8 mouse cellular contexts compared by ENCODE assay signal in the genomic region with DNA sequence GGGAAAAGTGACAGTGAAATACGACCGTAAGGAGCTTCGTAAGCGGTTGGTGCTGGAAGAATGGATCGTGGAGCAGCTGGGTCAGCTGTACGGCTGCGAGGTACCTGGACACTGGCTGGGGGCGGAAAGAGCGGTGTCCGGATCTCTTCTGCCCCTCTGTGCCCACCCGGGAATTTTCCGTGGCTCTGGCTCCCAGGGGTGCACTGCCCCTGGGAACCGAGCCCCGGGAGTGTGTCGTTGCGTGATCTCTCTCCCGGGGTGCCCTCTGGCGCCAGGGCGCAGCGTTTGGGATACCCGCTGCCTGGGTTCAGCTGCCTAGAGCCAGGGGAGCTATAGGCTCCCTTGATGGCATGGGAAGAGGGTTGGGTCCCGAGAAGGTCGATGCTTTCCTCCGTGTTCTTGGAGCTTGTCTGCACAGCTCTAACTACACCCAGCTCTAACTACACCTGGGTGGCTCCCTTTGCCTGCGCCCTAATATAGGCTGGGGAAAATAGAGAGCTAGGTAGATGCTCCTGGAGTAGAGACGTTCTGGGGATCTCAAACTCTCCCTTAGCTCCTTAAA. TPM values are rescaled to one million over a fixed set of nuclear protein-coding genes. Genes with fewer than 3 reads are reported as not detected.
DNase-seq lines count a peak whose midpoint lies in the region; ATAC-seq and TF ChIP-seq lines count a peak whose summit lies in the region.

No protein-coding gene starts in this region.

- peak overlapping the region; percentile 54 for H3K9ac ChIP-seq in lung, embryonic 14.5 days

- H3K36me3 ChIP-seq in embryonic facial prominence, embryonic 10.5 days (replicated peaks): no peaks in the 10 kb centered on the region
- H3K36me3 ChIP-seq in lung, embryonic 14.5 days (ENCODE audit: insufficient read depth): no peaks in the 10 kb centered on the region

- peak overlapping the region; percentile 59; the same call in 1 of the 2 replicates for H3K27ac ChIP-seq in embryonic facial prominence, embryonic 10.5 days (replicated peaks)
- no peak overlapping the region for H3K27ac ChIP-seq in lung, embryonic 14.5 days (ENCODE audit: low read depth)

- peak; percentile 55 for ATAC-seq in lung, embryonic 14.5 days (ENCODE audit: insufficient read depth)
- ATAC-seq in erythroid progenitor cell, adult 5-6 weeks (replicated peaks; ENCODE audit: low FRiP score, poor library complexity, severe bottlenecking): no peak

- peak overlapping the region; percentile 68 for H3K4me3 ChIP-seq in embryonic facial prominence, embryonic 10.5 days
- peak overlapping the region; percentile 59 for H3K4me3 ChIP-seq in lung, embryonic 14.5 days (ENCODE audit: low read depth, low read length)

- H3K27me3 ChIP-seq in embryonic facial prominence, embryonic 10.5 days (replicated peaks; ENCODE audit: low read depth, poor library complexity, severe bottlenecking): peaks cover 46% of the 10 kb centered on the region
- peaks cover 21% of the 10 kb centered on the region for H3K27me3 ChIP-seq in lung, embryonic 14.5 days (ENCODE audit: insufficient read depth, low read length)

- peak; percentile 21 for DNase-seq in urinary bladder, adult 2 months (ENCODE audit: low spot score)
- DNase-seq in urinary bladder, postnatal 36 days (ENCODE audit: low spot score in 2 of 2): no peak
- peak; percentile 39 for DNase-seq in embryonic facial prominence, embryonic 10.5 days (ENCODE audit: low spot score)
- DNase-seq in heart, adult 9 months (ENCODE audit: low spot score in 2 of 2): peak; percentile 10 to 26
- peak; percentile 23 to 38 for DNase-seq in kidney, postnatal 4 days
- DNase-seq in lung, embryonic 14.5 days: peak; percentile 21
- peak; percentile 18 to 25 for DNase-seq in right cerebral cortex, postnatal 36 days (ENCODE audit: low spot score in 2 of 2)

- TF ChIP-seq CTCF in lung, embryonic 14.5 days (IDR thresholded peaks at IDR 0.05; ENCODE audit: low read depth): no peak; the same call in 1 of the 2 replicates

- peaks cover 20% of the 10 kb centered on the region for H3K4me1 ChIP-seq in embryonic facial prominence, embryonic 10.5 days
- no peaks in the 10 kb centered on the region for H3K4me1 ChIP-seq in lung, embryonic 14.5 days (ENCODE audit: insufficient read depth)

- H3K4me2 ChIP-seq in lung, embryonic 14.5 days: peak overlapping the region; percentile 90

- H3K9me3 ChIP-seq in embryonic facial prominence, embryonic 10.5 days: no peaks in the 10 kb centered on the region
- H3K9me3 ChIP-seq in lung, embryonic 14.5 days (ENCODE audit: low read depth, low read length): no peaks in the 10 kb centered on the region

- whole genome bisulfite sequencing in embryonic facial prominence, embryonic 10.5 days: 1% methylated on average over 26 of the region's 26 CpGs
- WGBS in lung, embryonic 14.5 days: 1% methylated on average over 26 of the region's 26 CpGs

RNA-seq across cellular contexts. Expression of a gene that starts 1.1 kb away (rescaled TPM):
- 2.3 and 2.4 TPM in 2 replicates for polyA plus RNA-seq in urinary bladder, adult 2 months (2012; rRNA removed)
- polyA plus RNA-seq in embryonic facial prominence, embryonic 10.5 days (2016; fragmentation: Nextera tagmentation; extraction: Ambion mirVana): 2.3 and 2.4 TPM in 2 replicates
- polyA plus RNA-seq in lung, embryonic 14.5 days (2014; fragmentation: Nextera tagmentation; extraction: Ambion mirVana): 36.9 and 45.0 TPM in 2 replicates
- not detected in 2 replicates for total RNA-seq in erythroid progenitor cell, adult 5-6 weeks (2015; ENCODE audit: low replicate concordance)
- not detected in 2 replicates for total RNA-seq in erythroid progenitor cell, adult 5-6 weeks (2017; ENCODE audit: low replicate concordance)

Comparison
In these comparisons a context has a peak if more than half of its experiments do, and no peak if none do; other contexts are left out.
1. DNase-seq: peak in urinary bladder, adult 2 months (single experiment), embryonic facial prominence, embryonic 10.5 days (single experiment), heart, adult 9 months (2 of 2), kidney, postnatal 4 days (2 of 2), lung, embryonic 14.5 days (single experiment) and right cerebral cortex, postnatal 36 days (2 of 2); none in urinary bladder, postnatal 36 days (0 of 2).
2. RNA of a gene that starts 1.1 kb away (polyA plus RNA-seq): 36.9 to 45.0 TPM in lung, embryonic 14.5 days; 2.3 to 2.4 TPM in embryonic facial prominence, embryonic 10.5 days and 2.3 to 2.4 TPM in urinary bladder, adult 2 months; every median in the first group is over 10 times any median in the second.